23 mouse cellular contexts compared by ENCODE assay signal in genomic region chr5:73053933-73054332, GRCm38 (mm10). TPM values are rescaled to one million over a fixed set of nuclear protein-coding genes. Genes with fewer than 3 reads are reported as not detected.
DNase-seq lines count a peak whose midpoint lies in the region; ATAC-seq lines count a peak whose summit lies in the region.
"Had no signal": no experiment of that assay in that cellular context is flagged by ENCODE, and none has a peak within 500 bp of the region (broad histone marks: within the 10 kb centered on the region; RNA-seq: fewer than 3 reads in every experiment).

No protein-coding gene starts in this region.

- intact Hi-C loops in heart, postnatal 14 days (cut with DNase I) = no loop called here

- no peaks in the 10 kb centered on the region for H3K9me3 ChIP-seq in heart, embryonic 10.5 days
- H3K9me3 ChIP-seq in midbrain, embryonic 11.5 days (ENCODE audit: control insufficient read depth, low read length) = no peaks in the 10 kb centered on the region
- no peaks in the 10 kb centered on the region for H3K9me3 ChIP-seq in midbrain, embryonic 13.5 days
- H3K9me3 ChIP-seq: G1E had no signal

- no peak overlapping the region for H3K4me3 ChIP-seq in heart, embryonic 10.5 days
- no peak overlapping the region for H3K4me3 ChIP-seq in midbrain, embryonic 11.5 days (ENCODE audit: low read depth, low read length)
- no peak overlapping the region for H3K4me3 ChIP-seq in midbrain, embryonic 13.5 days (replicated peaks)

- peak; percentile 54 for DNase-seq in heart, adult 11 months
- DNase-seq in heart, postnatal 14 days = no peak
- DNase-seq in heart, embryonic 10.5 days (ENCODE audit: low spot score) = peak; percentile 67
- no peak for DNase-seq in heart, postnatal 4 days
- DNase-seq in midbrain, embryonic 11.5 days (ENCODE audit: low spot score, missing footprints) = peak; percentile 53
- DNase-seq: adrenal gland, adult 2 months; adrenal gland, adult 8-10 months; adrenal gland, postnatal 10 days; adrenal gland, postnatal 14 days; adrenal gland, postnatal 25 days; adrenal gland, postnatal 36 days; B cell, adult 2 months; cerebellum, adult 11 months; cerebellum, adult 11-12 months; cerebellum, adult 18-20 months had no signal

- no peak overlapping the region for H3K9ac ChIP-seq in midbrain, embryonic 11.5 days (ENCODE audit: low read length)
- H3K9ac ChIP-seq in midbrain, embryonic 13.5 days (replicated peaks) = no peak overlapping the region

- H3K4me2 ChIP-seq in midbrain, embryonic 11.5 days = no peak overlapping the region
- H3K4me2 ChIP-seq in midbrain, embryonic 13.5 days (replicated peaks) = no peak overlapping the region

- ATAC-seq in midbrain, embryonic 11.5 days (ENCODE audit: low FRiP score) = no peak
- ATAC-seq in midbrain, embryonic 13.5 days = no peak
- ATAC-seq: activated CD4-positive, CD25-positive, alpha-beta regulatory T cell, adult 4 months; CD4-positive, CD25-positive, alpha-beta regulatory T cell, adult 4 months; Patski had no signal

- no peaks in the 10 kb centered on the region for H3K4me1 ChIP-seq in heart, embryonic 10.5 days
- H3K4me1 ChIP-seq in midbrain, embryonic 11.5 days (ENCODE audit: control insufficient read depth, insufficient read depth, low read length) = no peaks in the 10 kb centered on the region
- H3K4me1 ChIP-seq in midbrain, embryonic 13.5 days (replicated peaks) = no peaks in the 10 kb centered on the region

- WGBS in heart, embryonic 10.5 days = 93% methylated on average over 8 of the region's 8 CpGs
- WGBS in midbrain, embryonic 11.5 days = 98% methylated on average over 8 of the region's 8 CpGs
- 95% methylated on average over 8 of the region's 8 CpGs for WGBS in midbrain, embryonic 13.5 days

- H3K27ac ChIP-seq in heart, embryonic 10.5 days = no peak overlapping the region
- no peak overlapping the region for H3K27ac ChIP-seq in midbrain, embryonic 11.5 days (ENCODE audit: low read depth, low read length)
- no peak overlapping the region for H3K27ac ChIP-seq in midbrain, embryonic 13.5 days

- no peaks in the 10 kb centered on the region for H3K27me3 ChIP-seq in heart, embryonic 10.5 days (ENCODE audit: insufficient read depth, poor library complexity, severe bottlenecking)
- H3K27me3 ChIP-seq in midbrain, embryonic 11.5 days (ENCODE audit: control insufficient read depth, insufficient read depth, low read length) = no peaks in the 10 kb centered on the region
- no peaks in the 10 kb centered on the region for H3K27me3 ChIP-seq in midbrain, embryonic 13.5 days
- H3K27me3 ChIP-seq: CH12.LX, Patski had no signal

- peaks cover 91% of the 10 kb centered on the region for H3K36me3 ChIP-seq in heart, embryonic 10.5 days
- H3K36me3 ChIP-seq in midbrain, embryonic 11.5 days (ENCODE audit: control insufficient read depth, insufficient read depth, low read length) = peaks cover 30% of the 10 kb centered on the region
- H3K36me3 ChIP-seq in midbrain, embryonic 13.5 days = peaks cover 85% of the 10 kb centered on the region

RNA-seq across cellular contexts. Expression of gene Slc10a4, which starts 47.2 kb away (rescaled TPM):
- total RNA-seq in heart, postnatal 14 days (2021) = not detected
- polyA plus RNA-seq in heart, embryonic 10.5 days (2016; fragmentation: Nextera tagmentation; extraction: Ambion mirVana) = 0.14 and 0.30 TPM in 2 replicates
- under 1 TPM; 0.12 to 0.63 TPM for total RNA-seq in heart, postnatal 4 days (2021)
- 8.3 and 9.0 TPM in 2 replicates for polyA plus RNA-seq in midbrain, embryonic 11.5 days (2014; fragmentation: Nextera tagmentation; extraction: Ambion mirVana)
- polyA plus RNA-seq in midbrain, embryonic 13.5 days (2015; fragmentation: Nextera tagmentation; extraction: Ambion mirVana) = 19.4 and 28.6 TPM in 2 replicates
- total RNA-seq: CH12.LX, MEL had no signal
- polyA plus RNA-seq: activated CD4-positive, CD25-positive, alpha-beta regulatory T cell, adult 4 months; C2C12; CD4-positive, CD25-positive, alpha-beta regulatory T cell, adult 4 months; G1E; Patski had no signal

Comparison
In these comparisons a context has a peak if more than half of its experiments do, and no peak if none do; other contexts are left out.
1. DNase-seq: peak in heart, adult 11 months (single experiment), heart, embryonic 10.5 days (single experiment) and midbrain, embryonic 11.5 days (single experiment); none in heart, postnatal 14 days (0 of 2) and heart, postnatal 4 days (single experiment).